Mouse (Mus musculus) limb, embryonic 12.5 days (tissue): ENCODE data around the gene Tmem243. TPM values are rescaled to one million over a fixed set of nuclear protein-coding genes. Genes with fewer than 3 reads are reported as not detected.
A peak's percentile ranks its signal among the peaks of the same experiment; 100 is the strongest.

Experiments
- ATAC-seq: fragments of 200-750 bp; cut with Nextera tagmentation; 2 replicates; pipeline ENCODE4 v1.8.0; 2017; ENCODE audit warnings: low read depth, moderate TSS enrichment; ENCODE audit not compliant: insufficient number of reproducible peaks, insufficient read depth, low FRiP score, low TSS enrichment
- H3K27ac ChIP-seq: fragments of 300-500 bp; sonication (generic); 2 replicates; pipeline ENCODE4 v1.5.1; 2016; ENCODE audit warnings: mild to moderate bottlenecking, moderate library complexity
- H3K27me3 ChIP-seq: fragments of 300-500 bp; sonication (generic); 2 replicates; pipeline ENCODE4 v1.6.1; 2016; ENCODE audit warnings: mild to moderate bottlenecking, moderate library complexity
- H3K36me3 ChIP-seq: fragments of 300-500 bp; sonication (generic); 2 replicates; pipeline ENCODE4 v1.6.1; 2016; ENCODE audit warnings: mild to moderate bottlenecking, moderate library complexity
- H3K4me1 ChIP-seq: fragments of 300-500 bp; sonication (generic); replicated peaks from 2 replicates; pipeline ENCODE4 v1.6.1; 2016
- H3K4me2 ChIP-seq: fragments of 300-500 bp; sonication (generic); 2 replicates; pipeline ENCODE4 v1.6.1; 2016; ENCODE audit warnings: mild to moderate bottlenecking, moderate library complexity
- H3K4me3 ChIP-seq: fragments of 300-500 bp; sonication (generic); replicated peaks from 2 replicates; pipeline ENCODE4 v1.5.1; 2016; ENCODE audit warnings: mild to moderate bottlenecking
- H3K9ac ChIP-seq: fragments of 300-500 bp; sonication (generic); replicated peaks from 2 replicates; pipeline ENCODE4 v1.6.1; 2016; ENCODE audit warnings: mild to moderate bottlenecking, moderate library complexity
- H3K9me3 ChIP-seq: fragments of 300-500 bp; sonication (generic); 2 replicates; pipeline ENCODE4 v1.6.1; 2016; ENCODE audit warnings: mild to moderate bottlenecking, moderate library complexity
- WGBS: fragments of 180-500 bp; shearing (Covaris S2); methylation state at CpG from one replicate; pipeline ENCODE4 v1.1.7; 2016; 5-methylcytosine and 5-hydroxymethylcytosine counted together
- polyA plus RNA-seq: library from polyadenylated mRNA; unstranded; fragments of >200 nt; fragmentation: Nextera tagmentation; extraction: Ambion mirVana; gene quantifications from 2 replicates; pipeline ENCODE4 v1.2.1, GENCODE M21; 2016

The Tmem243 gene
- polyA plus RNA-seq, 1 experiment from 2014 or later = 30.4 TPM

GRCm38 (mm10) chr5:9079773-9080501 is 20.5 kb upstream of the Tmem243 start:
- H3K4me3 ChIP-seq = no peak overlapping the region
- H3K4me2 ChIP-seq = no peak overlapping the region
- no peaks in the 10 kb centered on the region for H3K36me3 ChIP-seq
- H3K9me3 ChIP-seq = no peaks in the 10 kb centered on the region
- no peak for ATAC-seq
- H3K9ac ChIP-seq = no peak overlapping the region
- no peaks in the 10 kb centered on the region for H3K27me3 ChIP-seq
- H3K4me1 ChIP-seq = no peaks in the 10 kb centered on the region
- H3K27ac ChIP-seq = no peak overlapping the region

DNA sequence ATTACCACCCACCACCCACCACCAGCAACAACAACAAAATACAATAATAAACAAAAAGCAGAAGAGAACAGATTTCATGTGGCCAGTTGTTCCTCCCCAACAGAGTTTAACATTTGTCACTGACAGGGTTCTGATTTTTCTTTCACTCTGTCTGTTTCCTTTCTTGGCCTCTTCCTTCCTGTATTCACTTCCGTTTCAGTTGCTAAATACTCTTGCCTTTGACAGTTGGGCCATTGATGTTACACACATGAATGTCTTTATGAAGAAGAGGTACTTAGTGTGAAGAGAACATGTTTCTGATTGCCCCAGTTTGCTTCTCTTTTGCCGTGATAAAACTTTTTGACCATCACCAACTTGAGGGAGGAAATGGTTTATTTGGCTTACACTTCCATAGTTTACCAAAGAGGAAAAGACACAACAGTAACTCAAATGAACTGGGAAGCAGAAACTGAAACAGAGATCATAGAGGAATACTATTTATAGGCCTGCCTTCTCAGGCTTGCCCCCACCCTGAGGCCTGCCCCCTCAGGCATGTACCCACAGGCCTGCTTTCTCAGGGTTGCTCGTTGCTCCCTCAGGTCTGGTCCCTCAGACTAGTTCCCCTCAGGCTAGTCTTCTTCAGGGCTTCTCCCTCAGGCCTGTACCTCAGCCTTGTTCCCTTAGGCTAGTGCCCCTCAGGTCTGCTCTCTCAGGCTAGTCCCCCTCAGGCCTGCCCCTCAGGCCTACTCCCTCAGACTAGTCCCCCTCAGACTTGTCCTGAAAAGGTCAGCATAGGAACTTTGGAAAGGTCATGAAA is 13.3 kb upstream of the Tmem243 start:
- H3K9me3 ChIP-seq = no peaks in the 10 kb centered on the region

GRCm38 (mm10) chr5:9090493-9091106 is 9.9 kb upstream of the Tmem243 start:
- 81% methylated on average over 6 of the region's 6 CpGs for WGBS
- Histone ChIP-seq H3K36me3 (no peaks in the 10 kb centered on the region), H3K9ac (no peak overlapping the region), H3K9me3 (no peaks in the 10 kb centered on the region), H3K27ac (no peak overlapping the region), H3K4me2 (no peak overlapping the region), H3K4me1 (no peaks in the 10 kb centered on the region), H3K4me3 (no peak overlapping the region), H3K27me3 (no peaks in the 10 kb centered on the region)
- no peak for ATAC-seq

More for the DNA sequence above, 13.3 kb upstream of the Tmem243 start:
- no peak overlapping the region for H3K4me3 ChIP-seq
- H3K27me3 ChIP-seq = no peaks in the 10 kb centered on the region
- 0 out of 2 replicates have a peak, but pooled peaks have one; percentile 26 for ATAC-seq
- no peak overlapping the region for H3K9ac ChIP-seq
- H3K4me2 ChIP-seq = no peak overlapping the region
- no peaks in the 10 kb centered on the region for H3K36me3 ChIP-seq
- H3K27ac ChIP-seq = no peak overlapping the region
- no peaks in the 10 kb centered on the region for H3K4me1 ChIP-seq
- 79% methylated on average over 3 of the region's 3 CpGs for WGBS

DNA sequence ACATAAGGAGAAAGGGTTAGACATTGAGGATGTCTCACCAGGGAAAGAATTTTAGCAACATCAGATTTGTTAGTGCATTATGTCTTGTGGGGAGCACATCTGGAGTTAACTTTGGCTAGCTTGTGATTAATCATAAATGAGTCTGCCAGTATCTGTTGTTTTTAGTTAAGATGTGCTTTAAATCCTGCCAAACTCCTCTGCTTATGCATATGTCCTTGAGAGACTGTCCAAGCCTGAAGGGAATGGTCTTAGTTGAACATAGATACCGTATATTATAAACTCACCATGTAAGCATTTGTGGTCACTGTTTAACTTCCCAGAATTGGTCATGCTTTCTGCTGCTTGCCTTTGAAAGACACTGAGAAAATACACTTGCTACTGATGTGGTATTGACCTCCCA is 7.8 kb upstream of the Tmem243 start:
- ATAC-seq = no peak
- no peak overlapping the region for H3K4me2 ChIP-seq
- no peak overlapping the region for H3K9ac ChIP-seq
- H3K36me3 ChIP-seq = no peaks in the 10 kb centered on the region
- 90% methylated on average over 1 of the region's 1 CpGs for WGBS
- no peaks in the 10 kb centered on the region for H3K27me3 ChIP-seq
- no peaks in the 10 kb centered on the region for H3K4me1 ChIP-seq
- H3K27ac ChIP-seq = no peak overlapping the region
- H3K9me3 ChIP-seq = peaks cover 8% of the 10 kb centered on the region; the same call in 1 of the 2 replicates
- no peak overlapping the region for H3K4me3 ChIP-seq

DNA sequence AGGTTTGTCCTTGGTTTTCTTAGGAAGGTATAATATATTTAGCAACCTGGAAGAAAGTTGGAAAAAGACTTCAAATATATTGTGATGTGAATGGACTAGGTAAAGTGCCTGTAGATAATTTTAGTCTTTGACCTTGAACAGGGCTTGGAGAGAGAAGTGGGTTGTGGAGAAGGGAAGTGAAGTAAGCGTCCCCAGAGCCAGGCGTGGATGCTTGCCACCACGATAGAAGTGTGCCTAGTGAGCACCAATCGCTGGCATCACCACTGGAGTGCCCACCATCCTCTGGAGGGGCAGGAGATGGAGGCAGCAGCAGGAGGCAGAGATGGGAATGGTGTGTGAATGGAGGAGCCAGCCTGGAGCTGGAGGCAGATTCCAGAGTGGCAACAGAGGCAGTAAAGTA is 7.0 kb upstream of the Tmem243 start:
- no peaks in the 10 kb centered on the region for H3K36me3 ChIP-seq
- no peak overlapping the region for H3K4me2 ChIP-seq
- 84% methylated on average over 4 of the region's 4 CpGs for WGBS
- no peak overlapping the region for H3K4me3 ChIP-seq
- no peaks in the 10 kb centered on the region for H3K27me3 ChIP-seq
- no peak overlapping the region for H3K27ac ChIP-seq
- peaks cover 8% of the 10 kb centered on the region; the same call in 1 of the 2 replicates for H3K9me3 ChIP-seq
- H3K4me1 ChIP-seq = no peaks in the 10 kb centered on the region
- no peak overlapping the region for H3K9ac ChIP-seq
- no peak for ATAC-seq

GRCm38 (mm10) chr5:9100849-9101801 is 657 bp downstream of the Tmem243 start:
- H3K27me3 ChIP-seq = peaks cover 15% of the 10 kb centered on the region; the same call in 1 of the 2 replicates
- peak overlapping the region; percentile 66; the same call in 1 of the 2 replicates for H3K27ac ChIP-seq
- WGBS = under 1% methylated on average over 73 of the region's 83 CpGs
- peak overlapping the region; percentile 83 for H3K9ac ChIP-seq
- H3K36me3 ChIP-seq = no peaks in the 10 kb centered on the region
- H3K4me2 ChIP-seq = peak overlapping the region; percentile 83
- H3K4me1 ChIP-seq = peaks cover 11% of the 10 kb centered on the region; the same call in 1 of the 2 replicates
- ATAC-seq = peak; percentile 63
- peaks cover 6% of the 10 kb centered on the region; the same call in 1 of the 2 replicates for H3K9me3 ChIP-seq
- peak overlapping the region; percentile 86 for H3K4me3 ChIP-seq

GRCm38 (mm10) chr5:9102696-9103095 is 2.2 kb downstream of the Tmem243 start:
- Histone ChIP-seq H3K4me3 (no peak overlapping the region), H3K9me3 (no peaks in the 10 kb centered on the region), H3K9ac (no peak overlapping the region), H3K4me1 (peaks cover 11% of the 10 kb centered on the region; the same call in 1 of the 2 replicates), H3K27me3 (peaks cover 15% of the 10 kb centered on the region; the same call in 1 of the 2 replicates), H3K27ac (no peak overlapping the region), H3K4me2 (no peak overlapping the region), H3K36me3 (no peaks in the 10 kb centered on the region)
- no peak for ATAC-seq
- WGBS = 89% methylated on average over 2 of the region's 2 CpGs

DNA sequence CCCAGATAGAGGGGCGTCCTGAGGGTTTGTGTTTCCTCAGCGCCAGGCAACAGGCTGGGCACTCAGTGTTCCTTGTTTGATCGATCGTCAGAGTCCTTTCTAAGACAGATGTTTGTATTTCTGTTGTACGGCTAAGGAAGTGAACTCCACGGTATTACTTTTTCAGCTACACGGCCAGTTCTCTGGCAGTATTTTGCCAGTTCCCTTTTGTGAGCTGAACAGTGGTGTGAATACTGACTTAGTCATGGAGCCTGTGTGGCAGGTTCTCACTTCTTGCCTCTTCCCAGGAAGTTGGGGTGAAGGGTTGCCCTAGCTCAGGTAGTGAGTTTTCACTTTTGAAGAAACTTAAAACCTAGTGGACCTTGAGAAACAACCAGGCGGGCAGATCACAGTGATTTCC is 3.5 kb downstream of the Tmem243 start:
- no peak overlapping the region for H3K9ac ChIP-seq
- no peak for ATAC-seq
- no peak overlapping the region for H3K4me2 ChIP-seq
- H3K36me3 ChIP-seq = no peaks in the 10 kb centered on the region
- H3K27me3 ChIP-seq = peaks cover 15% of the 10 kb centered on the region; the same call in 1 of the 2 replicates
- peaks cover 11% of the 10 kb centered on the region; the same call in 1 of the 2 replicates for H3K4me1 ChIP-seq
- H3K4me3 ChIP-seq = no peak overlapping the region
- H3K9me3 ChIP-seq = no peaks in the 10 kb centered on the region
- WGBS = 92% methylated on average over 8 of the region's 8 CpGs
- no peak overlapping the region for H3K27ac ChIP-seq

- no peak overlapping the region for H3K4me3 ChIP-seq
- no peak overlapping the region for H3K9ac ChIP-seq
- ATAC-seq = no peak
- no peaks in the 10 kb centered on the region for H3K36me3 ChIP-seq
- H3K4me2 ChIP-seq = no peak overlapping the region
- no peak overlapping the region for H3K27ac ChIP-seq
- no peaks in the 10 kb centered on the region for H3K9me3 ChIP-seq
- H3K4me1 ChIP-seq = 0 out of 2 replicates have a peak, but pooled peaks cover 3% of the 10 kb centered on the region
- H3K27me3 ChIP-seq = peaks cover 9% of the 10 kb centered on the region; the same call in 1 of the 2 replicates
- WGBS = 81% methylated on average over 6 of the region's 6 CpGs
Observed at GRCm38 (mm10) chr5:9106806-9107205, 6.3 kb downstream of the Tmem243 start.

- no peaks in the 10 kb centered on the region for H3K9me3 ChIP-seq
- H3K4me3 ChIP-seq = no peak overlapping the region
- peaks cover 2% of the 10 kb centered on the region; the same call in 1 of the 2 replicates for H3K27me3 ChIP-seq
- no peak overlapping the region for H3K9ac ChIP-seq
- H3K4me2 ChIP-seq = no peak overlapping the region
- ATAC-seq = no peak
- H3K4me1 ChIP-seq = no peaks in the 10 kb centered on the region
- WGBS = 78% methylated on average over 8 of the region's 8 CpGs
- H3K27ac ChIP-seq = no peak overlapping the region
- no peaks in the 10 kb centered on the region for H3K36me3 ChIP-seq
Observed at GRCm38 (mm10) chr5:9107296-9108089, 7.0 kb downstream of the Tmem243 start.
